Mouse (Mus musculus) erythroblast, embryonic 14.5 days (primary cell): Measurements from ENCODE around the gene Lurap1l.

Experiments
- GATA1 ChIP-seq: IDR thresholded peaks from 2 replicates; pipeline ENCODE4 v1.6.1; 2012; ENCODE audit warnings: low read length, inconsistent platforms, mixed read lengths
- TAL1 ChIP-seq: IDR thresholded peaks from 3 replicates; pipeline ENCODE4 v1.6.1; 2012; ENCODE audit warnings: low read length, inconsistent platforms, mixed read lengths

DNA sequence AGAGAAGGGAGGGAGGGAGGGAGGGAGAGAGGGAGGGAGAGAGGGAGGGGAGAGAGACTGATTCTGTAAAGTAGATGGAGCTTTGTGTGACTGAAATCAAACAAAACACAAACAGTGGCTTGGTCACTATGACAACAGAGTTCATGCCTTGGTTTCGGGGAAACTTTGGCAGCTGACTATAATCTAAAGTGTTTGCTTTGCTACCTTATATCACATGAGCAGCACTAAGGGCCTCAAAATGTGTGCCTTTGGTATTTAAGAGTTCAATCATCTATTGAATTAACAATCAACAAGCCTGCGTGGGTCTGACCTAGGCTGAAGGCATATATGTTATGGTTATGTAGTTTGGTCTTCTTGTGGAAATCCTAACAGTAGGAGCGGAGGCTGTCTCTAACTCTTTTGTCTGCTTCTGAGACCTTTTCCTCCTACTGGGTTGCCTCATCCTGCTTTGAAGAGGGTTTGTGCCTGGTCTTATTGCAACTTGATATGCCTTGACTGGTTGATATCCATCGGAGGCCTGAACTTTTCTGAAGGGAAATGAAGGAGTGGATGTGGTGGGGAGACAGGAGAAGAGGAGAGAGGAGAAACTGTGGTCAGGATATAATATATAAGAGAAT lies 15.1 kb upstream of the Lurap1l start:
- TF ChIP-seq GATA1 (no peak), TAL1 (no peak)
